Comparison of ENCODE assay signal across 24 mouse cellular contexts in genomic region chr9:21498284-21498902, GRCm38 (mm10). TPM values are rescaled to one million over a fixed set of nuclear protein-coding genes. Genes with fewer than 3 reads are reported as not detected.
DNase-seq lines count a peak whose midpoint lies in the region; ATAC-seq and TF ChIP-seq lines count a peak whose summit lies in the region.
"Had no signal": no experiment of that assay in that cellular context is flagged by ENCODE, and none has a peak within 500 bp of the region (broad histone marks: within the 10 kb centered on the region; RNA-seq: fewer than 3 reads in every experiment).

No protein-coding gene starts in this region.

- H3K4me3 ChIP-seq in heart, adult 2 months = no peak overlapping the region
- H3K4me3 ChIP-seq in embryonic facial prominence, embryonic 10.5 days = no peak overlapping the region
- no peak overlapping the region for H3K4me3 ChIP-seq in embryonic facial prominence, embryonic 15.5 days (replicated peaks)
- no peak overlapping the region for H3K4me3 ChIP-seq in myocyte
- H3K4me3 ChIP-seq: forebrain, embryonic 13.5 days; heart, embryonic 13.5 days; hindbrain, embryonic 13.5 days; midbrain, embryonic 12.5 days; stomach, embryonic 15.5 days had no signal

- no peak for DNase-seq in heart, adult 2 months
- no peak for DNase-seq in heart, postnatal 10 days
- no peak for DNase-seq in embryonic facial prominence, embryonic 10.5 days (ENCODE audit: low spot score)
- no peak for DNase-seq in urinary bladder, postnatal 4 days (ENCODE audit: low spot score in 2 of 2)
- DNase-seq: adrenal gland, postnatal 14 days; cerebellum, adult 11-12 months; cerebellum, postnatal 14 days; gastrocnemius, postnatal 25 days; heart, postnatal 14 days; kidney, adult 11 months; kidney, postnatal 14 days; layer of hippocampus, adult 9-11 months; lung, postnatal 36 days; right cerebral cortex, postnatal 25 days had no signal

- H3K9me3 ChIP-seq in embryonic facial prominence, embryonic 10.5 days = no peaks in the 10 kb centered on the region
- H3K9me3 ChIP-seq in embryonic facial prominence, embryonic 15.5 days (replicated peaks) = no peaks in the 10 kb centered on the region
- H3K9me3 ChIP-seq: forebrain, embryonic 13.5 days; heart, embryonic 13.5 days; hindbrain, embryonic 13.5 days; midbrain, embryonic 12.5 days; stomach, embryonic 15.5 days had no signal

- ATAC-seq in embryonic facial prominence, embryonic 15.5 days (ENCODE audit: insufficient number of reproducible peaks, low FRiP score, low TSS enrichment, low read depth) = no peak
- no peak for ATAC-seq in monocyte, adult 5-6 weeks (replicated peaks; ENCODE audit: insufficient number of reproducible peaks, low FRiP score, low TSS enrichment, poor library complexity, severe bottlenecking)
- ATAC-seq: forebrain, embryonic 13.5 days; inflammation-experienced regulatory T-cells, adult 6 months had no signal

- no peak overlapping the region for H3K9ac ChIP-seq in heart, adult 2 months (ENCODE audit: low read depth, low read length)
- H3K9ac ChIP-seq in embryonic facial prominence, embryonic 15.5 days = no peak overlapping the region
- H3K9ac ChIP-seq: forebrain, embryonic 13.5 days; heart, embryonic 13.5 days; hindbrain, embryonic 13.5 days; midbrain, embryonic 12.5 days; stomach, embryonic 15.5 days had no signal

- H3K79me2 ChIP-seq in heart, adult 2 months (replicated peaks; ENCODE audit: control insufficient read depth, insufficient read depth, low read length) = no peaks in the 10 kb centered on the region
- no peaks in the 10 kb centered on the region for H3K79me2 ChIP-seq in myocyte (ENCODE audit: control insufficient read depth, insufficient read depth)

- no peak overlapping the region for H3K4me2 ChIP-seq in embryonic facial prominence, embryonic 15.5 days (replicated peaks)
- no peak overlapping the region for H3K4me2 ChIP-seq in myocyte (ENCODE audit: low read depth)
- H3K4me2 ChIP-seq: forebrain, embryonic 13.5 days; heart, embryonic 13.5 days; hindbrain, embryonic 13.5 days; liver, embryonic 11.5 days; midbrain, embryonic 12.5 days; stomach, embryonic 15.5 days had no signal

- H3ac ChIP-seq in myocyte (ENCODE audit: control insufficient read depth, insufficient read length) = no peak overlapping the region

- WGBS in heart, adult 2 months = 67% methylated on average over 12 of the region's 12 CpGs
- 92% methylated on average over 12 of the region's 12 CpGs for WGBS in embryonic facial prominence, embryonic 10.5 days
- WGBS in embryonic facial prominence, embryonic 15.5 days = 88% methylated on average over 12 of the region's 12 CpGs

- no peaks in the 10 kb centered on the region for H3K36me3 ChIP-seq in heart, adult 2 months (ENCODE audit: control insufficient read depth, insufficient read depth, low read length)
- peaks cover 57% of the 10 kb centered on the region for H3K36me3 ChIP-seq in embryonic facial prominence, embryonic 10.5 days (replicated peaks)
- H3K36me3 ChIP-seq in embryonic facial prominence, embryonic 15.5 days = peaks cover 24% of the 10 kb centered on the region
- H3K36me3 ChIP-seq in myocyte (ENCODE audit: control insufficient read depth, insufficient read depth) = peaks cover 18% of the 10 kb centered on the region

- H3K27me3 ChIP-seq in heart, adult 2 months (ENCODE audit: control insufficient read depth, insufficient read depth, low read length) = no peaks in the 10 kb centered on the region
- no peaks in the 10 kb centered on the region for H3K27me3 ChIP-seq in embryonic facial prominence, embryonic 10.5 days (replicated peaks; ENCODE audit: low read depth, poor library complexity, severe bottlenecking)
- no peaks in the 10 kb centered on the region for H3K27me3 ChIP-seq in embryonic facial prominence, embryonic 15.5 days
- H3K27me3 ChIP-seq in myocyte (ENCODE audit: control insufficient read depth, insufficient read depth, insufficient read length) = no peaks in the 10 kb centered on the region
- H3K27me3 ChIP-seq: forebrain, embryonic 13.5 days; heart, embryonic 13.5 days; hindbrain, embryonic 13.5 days; midbrain, embryonic 12.5 days; stomach, embryonic 15.5 days had no signal

- peaks cover 2% of the 10 kb centered on the region; the same call in 1 of the 2 replicates for H3K4me1 ChIP-seq in heart, adult 2 months (ENCODE audit: control insufficient read depth, insufficient read depth, low read length)
- H3K4me1 ChIP-seq in embryonic facial prominence, embryonic 10.5 days = peaks cover 50% of the 10 kb centered on the region
- peaks cover 33% of the 10 kb centered on the region for H3K4me1 ChIP-seq in embryonic facial prominence, embryonic 15.5 days
- H3K4me1 ChIP-seq: forebrain, embryonic 13.5 days; hindbrain, embryonic 13.5 days; midbrain, embryonic 12.5 days; stomach, embryonic 15.5 days had no signal

- TF ChIP-seq EP300 in heart, adult 2 months (IDR thresholded peaks at IDR 0.05; ENCODE audit: insufficient read depth, low read depth, low read length) = no peak

- intact Hi-C loops in heart, adult 2 months (cut with DNase I) = no loop called here
- intact Hi-C loops in heart, postnatal 10 days (cut with DNase I) = no loop called here

- peak overlapping the region; percentile 26 for H3K27ac ChIP-seq in heart, adult 2 months
- H3K27ac ChIP-seq in embryonic facial prominence, embryonic 10.5 days (replicated peaks) = peak overlapping the region; percentile 87
- H3K27ac ChIP-seq in embryonic facial prominence, embryonic 15.5 days (replicated peaks) = peak overlapping the region; percentile 95
- H3K27ac ChIP-seq: forebrain, embryonic 13.5 days; heart, embryonic 13.5 days; hindbrain, embryonic 13.5 days; midbrain, embryonic 12.5 days; stomach, embryonic 15.5 days had no signal

- no peak for TF ChIP-seq POLR2A in heart, adult 2 months (IDR thresholded peaks at IDR 0.05; ENCODE audit: insufficient read depth, low read depth, low read length)
- no peak for TF ChIP-seq POLR2A in myocyte (IDR thresholded peaks at IDR 0.05; ENCODE audit: insufficient read length, low read depth)

- TF ChIP-seq CTCF in heart, adult 2 months (IDR thresholded peaks at IDR 0.05) = no peak

TF ChIP-seq in myocyte, 11 proteins besides CTCF, POLR2A, EP300 and RAD21:
- TF ChIP-seq POLR2AphosphoS2 (IDR thresholded peaks at IDR 0.05; ENCODE audit: insufficient read length, low read depth) (peak; percentile 53), E2F4 (IDR thresholded peaks at IDR 0.05; ENCODE audit: insufficient read depth) (no peak)

RNA-seq across cellular contexts. Expression of gene Tmed1, which starts 11.7 kb away (rescaled TPM):
- 10 to 100 TPM; 40.9 to 47.2 TPM for total RNA-seq in heart, adult 2 months (2021)
- 48.1 and 58.9 TPM in 2 replicates for polyA plus RNA-seq in heart, adult 2 months (2012; rRNA removed)
- 10 to 100 TPM; 44.8 to 46.7 TPM for total RNA-seq in heart, postnatal 10 days (2021)
- polyA plus RNA-seq in embryonic facial prominence, embryonic 10.5 days (2016; fragmentation: Nextera tagmentation; extraction: Ambion mirVana) = 119 and 121 TPM in 2 replicates
- 113 and 123 TPM in 2 replicates for polyA plus RNA-seq in embryonic facial prominence, embryonic 15.5 days (2015; fragmentation: Nextera tagmentation; extraction: Ambion mirVana)
- 47.3 TPM for polyA plus RNA-seq in myocyte (2012; fragmentation: generic; extraction: Trizol)
- total RNA-seq in monocyte, adult 5-6 weeks (2017) = 3.2 to 6.6 TPM (median 6.3 TPM) in 3 replicates

RNA-seq across cellular contexts. Expression of gene AB124611, which starts 27.6 kb away (rescaled TPM):
- total RNA-seq in heart, adult 2 months (2021) = 1 to 10 TPM; 1.4 to 2.4 TPM
- 1.5 TPM in 2 replicates for polyA plus RNA-seq in heart, adult 2 months (2012; rRNA removed)
- 1 to 10 TPM; 1.1 to 1.5 TPM for total RNA-seq in heart, postnatal 10 days (2021)
- 4.7 and 4.9 TPM in 2 replicates for polyA plus RNA-seq in embryonic facial prominence, embryonic 10.5 days (2016; fragmentation: Nextera tagmentation; extraction: Ambion mirVana)
- 5.1 and 6.9 TPM in 2 replicates for polyA plus RNA-seq in embryonic facial prominence, embryonic 15.5 days (2015; fragmentation: Nextera tagmentation; extraction: Ambion mirVana)
- 0.22 TPM for polyA plus RNA-seq in myocyte (2012; fragmentation: generic; extraction: Trizol)
- total RNA-seq in monocyte, adult 5-6 weeks (2017) = 191 to 299 TPM (median 267 TPM) in 3 replicates

RNA-seq across cellular contexts. Expression of gene Carm1, which starts 48.3 kb away (rescaled TPM):
- total RNA-seq in heart, adult 2 months (2021) = 10 to 100 TPM; 61.5 to 66.5 TPM
- 65.4 and 77.6 TPM in 2 replicates for polyA plus RNA-seq in heart, adult 2 months (2012; rRNA removed)
- total RNA-seq in heart, postnatal 10 days (2021) = 10 to 100 TPM; 65.9 to 66.1 TPM
- 73.1 and 84.1 TPM in 2 replicates for polyA plus RNA-seq in embryonic facial prominence, embryonic 10.5 days (2016; fragmentation: Nextera tagmentation; extraction: Ambion mirVana)
- 56.5 and 61.5 TPM in 2 replicates for polyA plus RNA-seq in embryonic facial prominence, embryonic 15.5 days (2015; fragmentation: Nextera tagmentation; extraction: Ambion mirVana)
- polyA plus RNA-seq in myocyte (2012; fragmentation: generic; extraction: Trizol) = 48.1 TPM
- 13.5 to 23.0 TPM (median 17.2 TPM) in 3 replicates for total RNA-seq in monocyte, adult 5-6 weeks (2017)

Comparison
In these comparisons a context has a peak if more than half of its experiments do, and no peak if none do; other contexts are left out.
1. H3K27ac ChIP-seq: peak in every context shown above with its lines; median percentile 95 in embryonic facial prominence, embryonic 15.5 days; 87 in embryonic facial prominence, embryonic 10.5 days; 26 in heart, adult 2 months.